Mouse (Mus musculus): ENCODE measurements around the gene Syt1. TPM values are rescaled to one million over a fixed set of nuclear protein-coding genes. Genes with fewer than 3 reads are reported as not detected.

The Syt1 gene
- polyA plus RNA-seq, 1 experiment from 2014 or later = 78.8 TPM

- WGBS = 34% methylated on average over 6 of the region's 6 CpGs
- Histone ChIP-seq H3K27me3 (no peaks in the 10 kb centered on the region), H3K9me3 (0 out of 2 replicates have a peak, but pooled peaks cover 4% of the 10 kb centered on the region), H3K4me2 (no peak overlapping the region), H3K27ac (peak overlapping the region; percentile 66), H3K4me1 (replicated peaks) (peaks cover 6% of the 10 kb centered on the region), H3K4me3 (no peak overlapping the region), H3K36me3 (no peaks in the 10 kb centered on the region), H3K9ac (no peak overlapping the region)
- peak; percentile 65; the same call in 1 of the 2 replicates for ATAC-seq (ENCODE audit: low FRiP score)
These were observed 540.3 kb downstream of the Syt1 start for GRCm38 (mm10) chr10:108470319-108470955.

- Histone ChIP-seq H3K9me3 (no peaks in the 10 kb centered on the region), H3K9ac (no peak overlapping the region), H3K4me1 (replicated peaks) (peaks cover 6% of the 10 kb centered on the region), H3K27me3 (no peaks in the 10 kb centered on the region), H3K4me2 (no peak overlapping the region), H3K27ac (no peak overlapping the region), H3K4me3 (no peak overlapping the region), H3K36me3 (no peaks in the 10 kb centered on the region)
- WGBS = 79% methylated on average over 8 of the region's 8 CpGs
- ATAC-seq (ENCODE audit: low FRiP score) = no peak
These were observed 544.2 kb downstream of the Syt1 start for GRCm38 (mm10) chr10:108466539-108466938.

GRCm38 (mm10) chr10:108461862-108462261 lies 548.9 kb downstream of the Syt1 start:
- Histone ChIP-seq H3K4me3 (no peak overlapping the region), H3K9me3 (no peaks in the 10 kb centered on the region), H3K27me3 (no peaks in the 10 kb centered on the region), H3K9ac (no peak overlapping the region), H3K4me1 (replicated peaks) (no peaks in the 10 kb centered on the region), H3K4me2 (no peak overlapping the region), H3K36me3 (no peaks in the 10 kb centered on the region), H3K27ac (no peak overlapping the region)
- WGBS = 74% methylated on average over 2 of the region's 2 CpGs
- no peak for ATAC-seq (ENCODE audit: low FRiP score)

GRCm38 (mm10) chr10:108457054-108457453 lies 553.7 kb downstream of the Syt1 start:
- H3K4me3 ChIP-seq = no peak overlapping the region
- H3K9ac ChIP-seq = no peak overlapping the region
- 92% methylated on average over 2 of the region's 2 CpGs for whole genome bisulfite sequencing
- no peak overlapping the region for H3K4me2 ChIP-seq
- no peaks in the 10 kb centered on the region for H3K4me1 ChIP-seq (replicated peaks)
- no peaks in the 10 kb centered on the region for H3K36me3 ChIP-seq
- no peaks in the 10 kb centered on the region for H3K9me3 ChIP-seq
- H3K27ac ChIP-seq = no peak overlapping the region
- H3K27me3 ChIP-seq = no peaks in the 10 kb centered on the region
- ATAC-seq (ENCODE audit: low FRiP score) = no peak

- Histone ChIP-seq H3K36me3 (no peaks in the 10 kb centered on the region), H3K4me1 (replicated peaks) (no peaks in the 10 kb centered on the region), H3K4me3 (no peak overlapping the region), H3K4me2 (no peak overlapping the region), H3K27me3 (no peaks in the 10 kb centered on the region), H3K9me3 (no peaks in the 10 kb centered on the region), H3K9ac (no peak overlapping the region), H3K27ac (no peak overlapping the region)
- 87% methylated on average over 2 of the region's 2 CpGs for WGBS
- no peak for ATAC-seq (ENCODE audit: low FRiP score)
These were observed 554.9 kb downstream of the Syt1 start for GRCm38 (mm10) chr10:108455883-108456282.

GRCm38 (mm10) chr10:108455204-108455603 lies 555.6 kb downstream of the Syt1 start:
- no peak overlapping the region for H3K4me3 ChIP-seq
- H3K4me1 ChIP-seq (replicated peaks) = no peaks in the 10 kb centered on the region
- 71% methylated on average over 10 of the region's 10 CpGs for WGBS
- H3K27me3 ChIP-seq = no peaks in the 10 kb centered on the region
- no peak overlapping the region for H3K27ac ChIP-seq
- no peak for ATAC-seq (ENCODE audit: low FRiP score)
- no peak overlapping the region for H3K9ac ChIP-seq
- no peaks in the 10 kb centered on the region for H3K36me3 ChIP-seq
- no peak overlapping the region for H3K4me2 ChIP-seq
- H3K9me3 ChIP-seq = no peaks in the 10 kb centered on the region

- H3K36me3 ChIP-seq = no peaks in the 10 kb centered on the region
- no peak for ATAC-seq (ENCODE audit: low FRiP score)
- H3K4me2 ChIP-seq = no peak overlapping the region
- H3K9ac ChIP-seq = no peak overlapping the region
- H3K4me3 ChIP-seq = no peak overlapping the region
- H3K27me3 ChIP-seq = no peaks in the 10 kb centered on the region
- whole genome bisulfite sequencing = 87% methylated on average over 11 of the region's 11 CpGs
- no peaks in the 10 kb centered on the region for H3K4me1 ChIP-seq (replicated peaks)
- H3K9me3 ChIP-seq = no peaks in the 10 kb centered on the region
- no peak overlapping the region for H3K27ac ChIP-seq
These were observed 556.1 kb downstream of the Syt1 start for GRCm38 (mm10) chr10:108454691-108455117.

GRCm38 (mm10) chr10:108453561-108453960 lies 557.2 kb downstream of the Syt1 start:
- H3K9me3 ChIP-seq = no peaks in the 10 kb centered on the region
- H3K4me3 ChIP-seq = no peak overlapping the region
- no peak overlapping the region for H3K4me2 ChIP-seq
- no peaks in the 10 kb centered on the region for H3K27me3 ChIP-seq
- ATAC-seq (ENCODE audit: low FRiP score) = no peak
- H3K9ac ChIP-seq = no peak overlapping the region
- H3K4me1 ChIP-seq (replicated peaks) = no peaks in the 10 kb centered on the region
- WGBS = 63% methylated on average over 2 of the region's 2 CpGs
- H3K27ac ChIP-seq = no peak overlapping the region
- H3K36me3 ChIP-seq = no peaks in the 10 kb centered on the region

- H3K9me3 ChIP-seq = no peaks in the 10 kb centered on the region
- H3K27me3 ChIP-seq = no peaks in the 10 kb centered on the region
- WGBS = 87% methylated on average over 9 of the region's 9 CpGs
- no peaks in the 10 kb centered on the region for H3K4me1 ChIP-seq (replicated peaks)
- H3K9ac ChIP-seq = no peak overlapping the region
- ATAC-seq (ENCODE audit: low FRiP score) = no peak
- H3K4me3 ChIP-seq = no peak overlapping the region
- H3K36me3 ChIP-seq = no peaks in the 10 kb centered on the region
- no peak overlapping the region for H3K27ac ChIP-seq
- H3K4me2 ChIP-seq = no peak overlapping the region
These were observed 558.4 kb downstream of the Syt1 start for GRCm38 (mm10) chr10:108452421-108452820.

GRCm38 (mm10) chr10:108451516-108451915 lies 559.3 kb downstream of the Syt1 start:
- ATAC-seq (ENCODE audit: low FRiP score) = no peak
- Histone ChIP-seq H3K4me3 (no peak overlapping the region), H3K4me1 (replicated peaks) (peaks cover 4% of the 10 kb centered on the region), H3K4me2 (no peak overlapping the region), H3K27me3 (no peaks in the 10 kb centered on the region), H3K9ac (no peak overlapping the region), H3K36me3 (no peaks in the 10 kb centered on the region), H3K27ac (no peak overlapping the region), H3K9me3 (no peaks in the 10 kb centered on the region)
- WGBS = 92% methylated on average over 8 of the region's 8 CpGs

- Histone ChIP-seq H3K36me3 (no peaks in the 10 kb centered on the region), H3K27ac (no peak overlapping the region), H3K27me3 (no peaks in the 10 kb centered on the region), H3K4me2 (no peak overlapping the region), H3K4me1 (replicated peaks) (peaks cover 5% of the 10 kb centered on the region), H3K9me3 (no peaks in the 10 kb centered on the region), H3K4me3 (no peak overlapping the region), H3K9ac (no peak overlapping the region)
- ATAC-seq (ENCODE audit: low FRiP score) = no peak
- 92% methylated on average over 4 of the region's 4 CpGs for WGBS
These were observed 560.4 kb downstream of the Syt1 start for GRCm38 (mm10) chr10:108450401-108450800.

- Histone ChIP-seq H3K4me2 (no peak overlapping the region), H3K4me1 (replicated peaks) (peaks cover 14% of the 10 kb centered on the region), H3K27ac (no peak overlapping the region), H3K9me3 (no peaks in the 10 kb centered on the region), H3K9ac (no peak overlapping the region), H3K4me3 (no peak overlapping the region), H3K27me3 (no peaks in the 10 kb centered on the region), H3K36me3 (no peaks in the 10 kb centered on the region)
- no peak for ATAC-seq (ENCODE audit: low FRiP score)
- 84% methylated on average over 11 of the region's 11 CpGs for WGBS
These were observed 562.4 kb downstream of the Syt1 start for GRCm38 (mm10) chr10:108448421-108448820.
